Mouse (Mus musculus) stomach, embryonic 16.5 days (tissue): Measurements from ENCODE around the gene Usp20. TPM values are rescaled to one million over a fixed set of nuclear protein-coding genes. Genes with fewer than 3 reads are reported as not detected.

ENCODE experiments used
- ATAC-seq: fragments of 200-750 bp; cut with Nextera tagmentation; 2 replicates; pipeline ENCODE4 v1.8.0; 2017; ENCODE audit warnings: moderate number of reproducible peaks, moderate TSS enrichment; ENCODE audit not compliant: insufficient read depth, low FRiP score
- H3K27ac ChIP-seq: fragments of 300-500 bp; sonication (generic); 2 replicates; pipeline ENCODE4 v1.5.1; 2014; ENCODE audit warnings: low read length
- H3K27me3 ChIP-seq: fragments of 300-500 bp; sonication (generic); 2 replicates; pipeline ENCODE4 v1.6.1; 2014; ENCODE audit warnings: low read length, control low read depth, mixed read lengths; ENCODE audit not compliant: control insufficient read depth, insufficient read depth
- H3K36me3 ChIP-seq: fragments of 300-500 bp; sonication (generic); 2 replicates; pipeline ENCODE4 v1.6.1; 2014; ENCODE audit warnings: low read length; ENCODE audit not compliant: control insufficient read depth, insufficient read depth
- H3K4me1 ChIP-seq: fragments of 300-500 bp; sonication (generic); 2 replicates; pipeline ENCODE4 v1.6.1; 2014; ENCODE audit warnings: low read length, control low read depth, mixed read lengths; ENCODE audit not compliant: control insufficient read depth, insufficient read depth
- H3K4me2 ChIP-seq: fragments of 300-500 bp; sonication (generic); 2 replicates; pipeline ENCODE4 v1.6.1; 2014; ENCODE audit warnings: low read depth, low read length, mixed read lengths
- H3K4me3 ChIP-seq: fragments of 300-500 bp; sonication (generic); replicated peaks from 2 replicates; pipeline ENCODE4 v1.5.1; 2014; ENCODE audit warnings: mild to moderate bottlenecking, low read length
- H3K9ac ChIP-seq: fragments of 300-500 bp; sonication (generic); 2 replicates; pipeline ENCODE4 v1.6.1; 2014; ENCODE audit warnings: low read length
- H3K9me3 ChIP-seq: fragments of 300-500 bp; sonication (generic); replicated peaks from 2 replicates; pipeline ENCODE4 v1.6.1; 2016; ENCODE audit warnings: low read length, control low read depth; ENCODE audit not compliant: control insufficient read depth
- WGBS: fragments of 180-500 bp; shearing (Covaris S2); extraction: QIAGEN DNeasy Blood & Tissue Kit; methylation state at CpG from one replicate; pipeline ENCODE4 v1.1.7; 2014; 5-methylcytosine and 5-hydroxymethylcytosine counted together
- polyA plus RNA-seq: library from polyadenylated mRNA; unstranded; fragments of >200 nt; fragmentation: Nextera tagmentation; extraction: Ambion mirVana; gene quantifications from 2 replicates; pipeline ENCODE4 v1.2.1, GENCODE M21; 2015

Gene Usp20
- polyA plus RNA-seq, 1 experiment from 2014 or later, result 22.0 TPM

- H3K9me3 ChIP-seq, result no peaks in the 10 kb centered on the region
- no peaks in the 10 kb centered on the region for H3K36me3 ChIP-seq
- WGBS, result 2% methylated on average over 56 of the region's 59 CpGs
- H3K9ac ChIP-seq, result peak within 1 kb of the TSS; percentile 81
- peak within 1 kb of the TSS; percentile 28 for H3K27ac ChIP-seq
- peaks cover 19% of the 10 kb centered on the region for H3K4me1 ChIP-seq
- peak within 1 kb of the TSS; percentile 64 for H3K4me3 ChIP-seq
- ATAC-seq, result peak; percentile 95
- no peaks in the 10 kb centered on the region for H3K27me3 ChIP-seq
- peak within 1 kb of the TSS; percentile 75 for H3K4me2 ChIP-seq
These were observed 14.4 kb upstream of the Usp20 start, which contains the start of gene Tor1a for GRCm38 (mm10) chr2:30967352-30968327. Gene Tor1a (minus strand): TSS chr2:30967933.

GRCm38 (mm10) chr2:30983024-30983423 is 945 bp downstream of the Usp20 start:
- Histone ChIP-seq H3K4me1 (peaks cover 9% of the 10 kb centered on the region), H3K36me3 (0 out of 2 replicates have a peak, but pooled peaks cover 6% of the 10 kb centered on the region), H3K27me3 (no peaks in the 10 kb centered on the region), H3K9ac (peak overlapping the region; percentile 82), H3K9me3 (no peaks in the 10 kb centered on the region), H3K4me2 (peak overlapping the region; percentile 91), H3K27ac (peak overlapping the region; percentile 25; the same call in 1 of the 2 replicates), H3K4me3 (peak overlapping the region; percentile 89)
- no peak for ATAC-seq
- 45% methylated on average over 7 of the region's 7 CpGs for WGBS

- Histone ChIP-seq H3K4me2 (peak overlapping the region; percentile 26), H3K4me1 (peaks cover 9% of the 10 kb centered on the region), H3K9ac (peak overlapping the region; percentile 29; the same call in 1 of the 2 replicates), H3K4me3 (no peak overlapping the region), H3K36me3 (no peaks in the 10 kb centered on the region), H3K27ac (peak overlapping the region; percentile 44), H3K27me3 (no peaks in the 10 kb centered on the region), H3K9me3 (no peaks in the 10 kb centered on the region)
- no peak for ATAC-seq
- WGBS, result 21% methylated on average over 17 of the region's 17 CpGs
These were observed 3.3 kb downstream of the Usp20 start for GRCm38 (mm10) chr2:30985111-30986020.

GRCm38 (mm10) chr2:30990221-30990620 is 8.1 kb downstream of the Usp20 start:
- H3K4me2 ChIP-seq, result no peak overlapping the region
- no peaks in the 10 kb centered on the region for H3K4me1 ChIP-seq
- H3K27me3 ChIP-seq, result no peaks in the 10 kb centered on the region
- 77% methylated on average over 9 of the region's 9 CpGs for WGBS
- no peaks in the 10 kb centered on the region for H3K36me3 ChIP-seq
- H3K4me3 ChIP-seq, result no peak overlapping the region
- no peak overlapping the region for H3K27ac ChIP-seq
- H3K9me3 ChIP-seq, result no peaks in the 10 kb centered on the region
- H3K9ac ChIP-seq, result no peak overlapping the region
- no peak for ATAC-seq

- no peak overlapping the region for H3K9ac ChIP-seq
- H3K4me1 ChIP-seq, result 0 out of 2 replicates have a peak, but pooled peaks cover 2% of the 10 kb centered on the region
- no peak overlapping the region for H3K4me3 ChIP-seq
- no peak for ATAC-seq
- 90% methylated on average over 4 of the region's 4 CpGs for WGBS
- no peaks in the 10 kb centered on the region for H3K9me3 ChIP-seq
- no peak overlapping the region for H3K27ac ChIP-seq
- H3K27me3 ChIP-seq, result no peaks in the 10 kb centered on the region
- no peaks in the 10 kb centered on the region for H3K36me3 ChIP-seq
- H3K4me2 ChIP-seq, result no peak overlapping the region
These were observed 12.8 kb downstream of the Usp20 start for GRCm38 (mm10) chr2:30994853-30995252.

- WGBS, result 73% methylated on average over 11 of the region's 11 CpGs
- Histone ChIP-seq H3K9ac (no peak overlapping the region), H3K9me3 (no peaks in the 10 kb centered on the region), H3K27ac (no peak overlapping the region), H3K4me1 (0 out of 2 replicates have a peak, but pooled peaks cover 2% of the 10 kb centered on the region), H3K4me3 (no peak overlapping the region), H3K27me3 (no peaks in the 10 kb centered on the region), H3K4me2 (no peak overlapping the region), H3K36me3 (no peaks in the 10 kb centered on the region)
- no peak for ATAC-seq
These were observed 13.4 kb downstream of the Usp20 start for GRCm38 (mm10) chr2:30995432-30995996.

- no peak overlapping the region for H3K9ac ChIP-seq
- no peaks in the 10 kb centered on the region for H3K27me3 ChIP-seq
- H3K27ac ChIP-seq, result no peak overlapping the region
- WGBS, result 66% methylated on average over 7 of the region's 8 CpGs
- H3K4me3 ChIP-seq, result no peak overlapping the region
- H3K4me1 ChIP-seq, result 0 out of 2 replicates have a peak, but pooled peaks cover 2% of the 10 kb centered on the region
- no peaks in the 10 kb centered on the region for H3K36me3 ChIP-seq
- H3K4me2 ChIP-seq, result no peak overlapping the region
- ATAC-seq, result peak; percentile 25; the same call in 1 of the 2 replicates
- no peaks in the 10 kb centered on the region for H3K9me3 ChIP-seq
These were observed 16.6 kb downstream of the Usp20 start for GRCm38 (mm10) chr2:30998443-30999260.

- 91% methylated on average over 10 of the region's 10 CpGs for WGBS
- no peak overlapping the region for H3K4me3 ChIP-seq
- H3K9me3 ChIP-seq, result no peaks in the 10 kb centered on the region
- H3K4me1 ChIP-seq, result peaks cover 7% of the 10 kb centered on the region; the same call in 1 of the 2 replicates
- H3K9ac ChIP-seq, result no peak overlapping the region
- no peak overlapping the region for H3K4me2 ChIP-seq
- no peak overlapping the region for H3K27ac ChIP-seq
- ATAC-seq, result no peak
- 0 out of 2 replicates have a peak, but pooled peaks cover 2% of the 10 kb centered on the region for H3K36me3 ChIP-seq
- H3K27me3 ChIP-seq, result no peaks in the 10 kb centered on the region
These were observed 20.8 kb downstream of the Usp20 start for GRCm38 (mm10) chr2:31002857-31003256.
